Mouse (Mus musculus) layer of hippocampus, adult 18-20 months (tissue): ENCODE data around the gene Trpm3. TPM values are rescaled to one million over a fixed set of nuclear protein-coding genes. Genes with fewer than 3 reads are reported as not detected.
"Not testable (repeated sequence)": the region's sequence is repeated elsewhere in the genome, so short reads cannot be mapped to it uniquely, and the experiment has no call there.

ENCODE experiments used
- DNase-seq, 2 experiments: peaks; one replicate each; pipeline ENCODE4 v3.0.0; 2022; ENCODE audit warnings: low spot score in 2 of 2
- total RNA-seq, 2 experiments: library from RNA; stranded (reverse); gene quantifications; 2 replicates each; pipeline ENCODE4 v1.2.3; 2021

Gene Trpm3
- total RNA-seq, 2 experiments from 2014 or later = 56.8 to 61.7 TPM

- no peak for DNase-seq
These were observed 702.5 kb downstream of the Trpm3 start for GRCm38 (mm10) chr19:22841081-22842040.

GRCm38 (mm10) chr19:22842697-22843096 is 703.9 kb downstream of the Trpm3 start:
- DNase-seq = no peak

- peak; percentile 35 to 75 for DNase-seq
These were observed 708.9 kb downstream of the Trpm3 start for GRCm38 (mm10) chr19:22847696-22848095.

- no peak for DNase-seq
These were observed 709.4 kb downstream of the Trpm3 start for GRCm38 (mm10) chr19:22848251-22848650.

GRCm38 (mm10) chr19:22848783-22849576 is 710.1 kb downstream of the Trpm3 start:
- DNase-seq = no peak

GRCm38 (mm10) chr19:22851423-22851822 is 712.6 kb downstream of the Trpm3 start:
- DNase-seq = not testable (repeated sequence)

GRCm38 (mm10) chr19:22859644-22860043 is 720.8 kb downstream of the Trpm3 start:
- DNase-seq = peak in 1 of 2 experiments; percentile 58

GRCm38 (mm10) chr19:22867456-22867855 is 728.6 kb downstream of the Trpm3 start:
- no peak for DNase-seq

- peak in 1 of 2 experiments; percentile 47 for DNase-seq
These were observed 731.0 kb downstream of the Trpm3 start for GRCm38 (mm10) chr19:22869853-22870252.

- no peak for DNase-seq
These were observed 733.6 kb downstream of the Trpm3 start for GRCm38 (mm10) chr19:22872456-22872855.

- DNase-seq = no peak
These were observed 741.4 kb downstream of the Trpm3 start for GRCm38 (mm10) chr19:22880199-22880598.

GRCm38 (mm10) chr19:22882670-22883111 is 743.8 kb downstream of the Trpm3 start:
- peak in 1 of 2 experiments; percentile 59 for DNase-seq

- DNase-seq = no peak
These were observed 744.3 kb downstream of the Trpm3 start for GRCm38 (mm10) chr19:22883154-22883553.

- DNase-seq = peak; percentile 45 to 87
These were observed 745.0 kb downstream of the Trpm3 start for GRCm38 (mm10) chr19:22883744-22884317.

- peak; percentile 42 to 78 for DNase-seq
These were observed 745.5 kb downstream of the Trpm3 start for GRCm38 (mm10) chr19:22884357-22884756.

GRCm38 (mm10) chr19:22885051-22885450 is 746.2 kb downstream of the Trpm3 start:
- DNase-seq = no peak

- no peak for DNase-seq
These were observed 763.0 kb downstream of the Trpm3 start for GRCm38 (mm10) chr19:22901892-22902291.

GRCm38 (mm10) chr19:22902386-22902785 is 763.5 kb downstream of the Trpm3 start:
- no peak for DNase-seq

- peak; percentile 78 to 86 for DNase-seq
These were observed 766.2 kb downstream of the Trpm3 start for GRCm38 (mm10) chr19:22905066-22905482.

- DNase-seq = no peak
These were observed 771.8 kb downstream of the Trpm3 start for GRCm38 (mm10) chr19:22910686-22911085.

GRCm38 (mm10) chr19:22912971-22913370 is 774.1 kb downstream of the Trpm3 start:
- no peak for DNase-seq
